Mouse (Mus musculus) intestine, postnatal 0 days (tissue): ENCODE measurements around the gene Gm4792. TPM values are rescaled to one million over a fixed set of nuclear protein-coding genes. Genes with fewer than 3 reads are reported as not detected.

Source experiments
- ATAC-seq: fragments of 200-750 bp; cut with Nextera tagmentation; 2 replicates; pipeline ENCODE4 v1.8.0; 2017; ENCODE audit warnings: mild to moderate bottlenecking, moderate TSS enrichment, moderate library complexity
- H3K27ac ChIP-seq: fragments of 300-500 bp; sonication (generic); 2 replicates; pipeline ENCODE4 v1.5.1; 2014; ENCODE audit warnings: mild to moderate bottlenecking, low read depth, low read length, moderate library complexity
- H3K27me3 ChIP-seq: fragments of 300-500 bp; sonication (generic); replicated peaks from 2 replicates; pipeline ENCODE4 v1.6.1; 2014; ENCODE audit warnings: low read length, mixed read lengths; ENCODE audit not compliant: control insufficient read depth, insufficient read depth
- H3K36me3 ChIP-seq: fragments of 300-500 bp; sonication (generic); 2 replicates; pipeline ENCODE4 v1.6.1; 2014; ENCODE audit warnings: mild to moderate bottlenecking, moderate library complexity; ENCODE audit not compliant: control insufficient read depth, insufficient read depth
- H3K4me1 ChIP-seq: fragments of 300-500 bp; sonication (generic); replicated peaks from 2 replicates; pipeline ENCODE4 v1.6.1; 2014; ENCODE audit warnings: antibody characterized with exemption, low read length, mixed read lengths; ENCODE audit not compliant: control insufficient read depth, insufficient read depth
- H3K4me2 ChIP-seq: fragments of 300-500 bp; sonication (generic); replicated peaks from 2 replicates; pipeline ENCODE4 v1.6.1; 2014; ENCODE audit warnings: low read depth, mild to moderate bottlenecking, moderate library complexity
- H3K4me3 ChIP-seq: fragments of 300-500 bp; sonication (generic); 2 replicates; pipeline ENCODE4 v1.5.1; 2014; ENCODE audit warnings: low read depth, low read length
- H3K9ac ChIP-seq: fragments of 300-500 bp; sonication (generic); 2 replicates; pipeline ENCODE4 v1.6.1; 2014; ENCODE audit warnings: mild to moderate bottlenecking, low read depth, low read length
- H3K9me3 ChIP-seq: fragments of 300-500 bp; sonication (generic); 2 replicates; pipeline ENCODE4 v1.6.1; 2016; ENCODE audit warnings: mixed run types; ENCODE audit not compliant: control insufficient read depth
- CTCF ChIP-seq: sonication (generic); IDR thresholded peaks from 2 replicates; pipeline ENCODE4 v1.5.1; 2016; ENCODE audit warnings: low read depth, mild to moderate bottlenecking, control low read depth, antibody characterized with exemption, moderate library complexity
- WGBS: fragments of 180-500 bp; shearing (Covaris S2); extraction: QIAGEN DNeasy Blood & Tissue Kit; methylation state at CpG from one replicate; pipeline ENCODE4 v1.1.7; 2014; 5-methylcytosine and 5-hydroxymethylcytosine counted together
- polyA plus RNA-seq: library from polyadenylated mRNA; unstranded; fragments of >200 nt; fragmentation: Nextera tagmentation; extraction: Ambion mirVana; gene quantifications from 2 replicates; pipeline ENCODE4 v1.2.1, GENCODE M21; 2015

Gm4792 gene
- not detected in 2 replicates for polyA plus RNA-seq

- Histone ChIP-seq H3K4me2 (no peak within 1 kb of the TSS), H3K27me3 (no peaks in the 10 kb centered on the region), H3K4me3 (no peak within 1 kb of the TSS), H3K9me3 (no peaks in the 10 kb centered on the region), H3K9ac (no peak within 1 kb of the TSS), H3K4me1 (no peaks in the 10 kb centered on the region), H3K36me3 (no peaks in the 10 kb centered on the region), H3K27ac (no peak within 1 kb of the TSS)
- ATAC-seq = no peak
- no peak for TF ChIP-seq CTCF
- WGBS = 73% methylated on average over 3 of the region's 3 CpGs
Measured at GRCm38 (mm10) chr10:94298471-94298870, at the start of gene Gm4792. TSS of gene Gm4792 (minus strand) at chr10:94298703.

- Histone ChIP-seq H3K9me3 (no peaks in the 10 kb centered on the region), H3K36me3 (no peaks in the 10 kb centered on the region), H3K4me2 (no peak overlapping the region), H3K4me1 (no peaks in the 10 kb centered on the region), H3K4me3 (no peak overlapping the region), H3K9ac (no peak overlapping the region), H3K27ac (no peak overlapping the region), H3K27me3 (no peaks in the 10 kb centered on the region)
- no peak for TF ChIP-seq CTCF
- WGBS = 95% methylated on average over 10 of the region's 10 CpGs
- ATAC-seq = no peak
Measured at GRCm38 (mm10) chr10:94347959-94348358, 49.5 kb upstream of the Gm4792 start.

GRCm38 (mm10) chr10:94347296-94347695 is 48.8 kb upstream of the Gm4792 start:
- H3K27me3 ChIP-seq = no peaks in the 10 kb centered on the region
- no peak for ATAC-seq
- H3K4me1 ChIP-seq = no peaks in the 10 kb centered on the region
- 77% methylated on average over 10 of the region's 10 CpGs for WGBS
- H3K9ac ChIP-seq = no peak overlapping the region
- TF ChIP-seq CTCF = no peak
- H3K27ac ChIP-seq = no peak overlapping the region
- H3K4me2 ChIP-seq = no peak overlapping the region
- no peaks in the 10 kb centered on the region for H3K36me3 ChIP-seq
- no peak overlapping the region for H3K4me3 ChIP-seq
- H3K9me3 ChIP-seq = no peaks in the 10 kb centered on the region

GRCm38 (mm10) chr10:94346596-94346995 is 48.1 kb upstream of the Gm4792 start:
- ATAC-seq = no peak
- Histone ChIP-seq H3K4me1 (no peaks in the 10 kb centered on the region), H3K9me3 (no peaks in the 10 kb centered on the region), H3K27me3 (0 out of 2 replicates have a peak, but pooled peaks cover 2% of the 10 kb centered on the region), H3K27ac (no peak overlapping the region), H3K4me2 (no peak overlapping the region), H3K36me3 (no peaks in the 10 kb centered on the region), H3K9ac (no peak overlapping the region), H3K4me3 (no peak overlapping the region)
- no peak for TF ChIP-seq CTCF
- 92% methylated on average over 7 of the region's 7 CpGs for WGBS

GRCm38 (mm10) chr10:94345509-94346252 is 47.2 kb upstream of the Gm4792 start:
- Histone ChIP-seq H3K27me3 (0 out of 2 replicates have a peak, but pooled peaks cover 2% of the 10 kb centered on the region), H3K27ac (no peak overlapping the region), H3K4me3 (no peak overlapping the region), H3K36me3 (no peaks in the 10 kb centered on the region), H3K9ac (no peak overlapping the region), H3K9me3 (no peaks in the 10 kb centered on the region), H3K4me1 (no peaks in the 10 kb centered on the region), H3K4me2 (no peak overlapping the region)
- no peak for TF ChIP-seq CTCF
- WGBS = 87% methylated on average over 7 of the region's 7 CpGs
- ATAC-seq = no peak

- 0 out of 2 replicates have a peak, but pooled peaks cover 2% of the 10 kb centered on the region for H3K27me3 ChIP-seq
- ATAC-seq = no peak
- no peak overlapping the region for H3K4me3 ChIP-seq
- H3K4me1 ChIP-seq = no peaks in the 10 kb centered on the region
- no peak overlapping the region for H3K9ac ChIP-seq
- H3K36me3 ChIP-seq = no peaks in the 10 kb centered on the region
- H3K4me2 ChIP-seq = no peak overlapping the region
- WGBS = 50% methylated on average over 22 of the region's 22 CpGs
- TF ChIP-seq CTCF = no peak
- H3K9me3 ChIP-seq = no peaks in the 10 kb centered on the region
- H3K27ac ChIP-seq = no peak overlapping the region
Measured at GRCm38 (mm10) chr10:94344631-94345417, 46.3 kb upstream of the Gm4792 start.
